Comparison of ENCODE assay signal across 8 mouse cellular contexts in the genomic region with DNA sequence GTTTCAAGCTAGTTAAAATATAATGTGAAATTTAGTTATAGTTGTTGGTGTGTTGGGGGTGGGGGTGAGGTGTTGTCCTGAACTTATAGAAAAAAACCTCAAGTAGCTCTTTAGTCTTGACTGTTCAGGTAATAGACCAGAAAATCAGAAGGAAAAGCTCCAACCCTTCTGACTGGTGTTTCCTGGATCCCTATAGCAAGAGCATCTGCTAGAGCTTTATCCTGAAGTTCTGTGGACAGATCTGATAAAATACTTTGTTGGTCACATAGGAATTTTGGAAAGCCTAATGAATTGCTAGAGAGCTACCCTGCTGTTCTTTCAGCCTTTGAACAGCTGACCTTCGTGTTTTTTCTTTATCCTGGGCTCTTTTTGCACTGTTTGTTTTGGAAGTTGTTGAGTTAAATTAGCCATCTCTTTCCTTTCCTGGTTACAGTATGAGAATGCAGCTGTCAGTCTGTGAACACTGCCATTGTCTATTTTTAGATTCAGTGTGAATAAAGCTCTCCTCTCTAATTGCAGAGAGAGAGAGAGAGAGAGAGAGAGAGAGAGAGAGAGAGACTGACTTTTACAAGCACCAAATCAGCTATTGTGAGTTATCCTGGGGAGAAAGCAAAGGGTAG. TPM values are rescaled to one million over a fixed set of nuclear protein-coding genes. Genes with fewer than 3 reads are reported as not detected.
DNase-seq lines count a peak whose midpoint lies in the region; ATAC-seq and TF ChIP-seq lines count a peak whose summit lies in the region.

No protein-coding gene starts in this region.

- H3K27ac ChIP-seq in liver, adult 2 months (replicated peaks; ENCODE audit: insufficient read depth, low read depth, low read length), result no peak overlapping the region
- 0 out of 2 replicates have a peak overlapping the region, but pooled peaks have one; percentile 17 for H3K27ac ChIP-seq in embryonic facial prominence, embryonic 12.5 days
- peak overlapping the region; percentile 77 for H3K27ac ChIP-seq in heart, postnatal 0 days (ENCODE audit: low read depth)
- H3K27ac ChIP-seq in neural tube, embryonic 14.5 days (ENCODE audit: low read depth, low read length), result no peak overlapping the region
- no peak overlapping the region for H3K27ac ChIP-seq in kidney, adult 2 months (ENCODE audit: insufficient read depth, low read depth, low read length)
- H3K27ac ChIP-seq in gastrocnemius, adult 2 months, result no peak overlapping the region; the same call in 1 of the 2 replicates

- H3K79me2 ChIP-seq in liver, adult 2 months (ENCODE audit: control insufficient read depth, insufficient read depth, low read length), result no peaks in the 10 kb centered on the region

- no peak for TF ChIP-seq CTCF in liver, adult 2 months (IDR thresholded peaks at IDR 0.05; ENCODE audit: low read depth, low read length)
- TF ChIP-seq CTCF in heart, postnatal 0 days (IDR thresholded peaks at IDR 0.05; ENCODE audit: low read depth), result no peak
- TF ChIP-seq CTCF in kidney, adult 2 months (conservative IDR thresholded peaks at IDR 0.05; ENCODE audit: insufficient read depth, insufficient read length, low read depth, low read length), result no peak
- TF ChIP-seq CTCF in gastrocnemius, adult 2 months (IDR thresholded peaks at IDR 0.05), result no peak

- ATAC-seq in embryonic facial prominence, embryonic 12.5 days (ENCODE audit: insufficient number of reproducible peaks, insufficient read depth, low FRiP score, low TSS enrichment), result no peak
- ATAC-seq in heart, postnatal 0 days (ENCODE audit: insufficient read depth, low read depth), result peak; percentile 67
- peak; percentile 52 for ATAC-seq in neural tube, embryonic 14.5 days (ENCODE audit: low read depth)

- no peak; the same call in 1 of the 2 replicates for TF ChIP-seq EP300 in heart, postnatal 0 days (IDR thresholded peaks at IDR 0.05; ENCODE audit: low read depth)

- peak; percentile 1 for DNase-seq in liver, adult 2 months (ENCODE audit: extremely low read depth, low read depth, low spot score)
- no peak for DNase-seq in liver
- DNase-seq in heart, postnatal 0 days (ENCODE audit: low spot score), result peak; percentile 79
- no peak for DNase-seq in urinary bladder, adult 18-20 months (ENCODE audit: low spot score in 2 of 2)
- DNase-seq in kidney, adult 2 months, result no peak
- no peak for DNase-seq in gastrocnemius, adult 2 months

- WGBS in liver, adult 2 months, result 8% methylated on average over 1 of the region's 1 CpGs
- 15% methylated on average over 1 of the region's 1 CpGs for WGBS in embryonic facial prominence, embryonic 12.5 days
- WGBS in heart, postnatal 0 days, result 7% methylated on average over 1 of the region's 1 CpGs
- 0% methylated on average over 1 of the region's 1 CpGs for WGBS in neural tube, embryonic 14.5 days
- WGBS in kidney, adult 2 months, result 8% methylated on average over 1 of the region's 1 CpGs

- H3K27me3 ChIP-seq in liver, adult 2 months (ENCODE audit: control insufficient read depth, insufficient read depth, low read length), result no peaks in the 10 kb centered on the region
- no peaks in the 10 kb centered on the region for H3K27me3 ChIP-seq in embryonic facial prominence, embryonic 12.5 days
- no peaks in the 10 kb centered on the region for H3K27me3 ChIP-seq in heart, postnatal 0 days (ENCODE audit: control insufficient read depth, insufficient read depth, low read length)
- H3K27me3 ChIP-seq in neural tube, embryonic 14.5 days (ENCODE audit: control insufficient read depth, insufficient read depth, low read length), result no peaks in the 10 kb centered on the region
- no peaks in the 10 kb centered on the region for H3K27me3 ChIP-seq in kidney, adult 2 months (replicated peaks; ENCODE audit: control insufficient read depth, insufficient read depth, low read length)

- intact Hi-C loops in gastrocnemius, adult 2 months (cut with DNase I), result loop anchor here (5.0 kb wide), 1 partner anchor 44 kb away; no protein-coding TSS in a partner anchor

- H3K9ac ChIP-seq in liver, adult 2 months (ENCODE audit: low read depth, low read length), result no peak overlapping the region
- no peak overlapping the region for H3K9ac ChIP-seq in embryonic facial prominence, embryonic 12.5 days
- H3K9ac ChIP-seq in heart, postnatal 0 days (replicated peaks; ENCODE audit: low read depth, low read length), result no peak overlapping the region
- H3K9ac ChIP-seq in neural tube, embryonic 14.5 days (replicated peaks; ENCODE audit: low read depth, low read length), result no peak overlapping the region

- H3K9me3 ChIP-seq in embryonic facial prominence, embryonic 12.5 days, result no peaks in the 10 kb centered on the region
- no peaks in the 10 kb centered on the region for H3K9me3 ChIP-seq in heart, postnatal 0 days (replicated peaks; ENCODE audit: control insufficient read depth, low read length)
- no peaks in the 10 kb centered on the region for H3K9me3 ChIP-seq in neural tube, embryonic 14.5 days (ENCODE audit: control insufficient read depth, low read length)

- TF ChIP-seq POLR2A in liver, adult 2 months (IDR thresholded peaks at IDR 0.05; ENCODE audit: extremely low read depth, insufficient read depth, low read length), result no peak
- TF ChIP-seq POLR2A in kidney, adult 2 months (IDR thresholded peaks at IDR 0.05; ENCODE audit: low read depth, low read length), result no peak

- H3K4me1 ChIP-seq in liver, adult 2 months (ENCODE audit: control insufficient read depth, insufficient read depth, low read length), result no peaks in the 10 kb centered on the region; the same call in 1 of the 2 replicates
- peaks cover 14% of the 10 kb centered on the region for H3K4me1 ChIP-seq in embryonic facial prominence, embryonic 12.5 days
- peaks cover 19% of the 10 kb centered on the region for H3K4me1 ChIP-seq in heart, postnatal 0 days (ENCODE audit: control insufficient read depth, insufficient read depth)
- no peaks in the 10 kb centered on the region; the same call in 1 of the 2 replicates for H3K4me1 ChIP-seq in neural tube, embryonic 14.5 days (ENCODE audit: control insufficient read depth, insufficient read depth, low read length)
- H3K4me1 ChIP-seq in kidney, adult 2 months (ENCODE audit: control insufficient read depth, insufficient read depth, low read length), result peaks cover 8% of the 10 kb centered on the region

- H3K4me2 ChIP-seq in embryonic facial prominence, embryonic 12.5 days (replicated peaks), result no peak overlapping the region
- H3K4me2 ChIP-seq in heart, postnatal 0 days (ENCODE audit: low read depth, low read length), result peak overlapping the region; percentile 38; the same call in 1 of the 2 replicates
- no peak overlapping the region for H3K4me2 ChIP-seq in neural tube, embryonic 14.5 days (ENCODE audit: low read depth, low read length)

- H3K4me3 ChIP-seq in liver, adult 2 months (ENCODE audit: insufficient read depth, low read depth, low read length), result no peak overlapping the region
- H3K4me3 ChIP-seq in embryonic facial prominence, embryonic 12.5 days, result no peak overlapping the region
- no peak overlapping the region for H3K4me3 ChIP-seq in heart, postnatal 0 days (ENCODE audit: low read depth, low read length)
- no peak overlapping the region for H3K4me3 ChIP-seq in neural tube, embryonic 14.5 days (ENCODE audit: low read depth, low read length)
- H3K4me3 ChIP-seq in kidney, adult 2 months (ENCODE audit: insufficient read depth, low read depth, low read length), result no peak overlapping the region
- no peak overlapping the region for H3K4me3 ChIP-seq in gastrocnemius, adult 2 months

- no peaks in the 10 kb centered on the region for H3K36me3 ChIP-seq in liver, adult 2 months (ENCODE audit: control insufficient read depth, insufficient read depth, low read length)
- H3K36me3 ChIP-seq in embryonic facial prominence, embryonic 12.5 days, result 0 out of 2 replicates have a peak, but pooled peaks cover 4% of the 10 kb centered on the region
- H3K36me3 ChIP-seq in heart, postnatal 0 days (replicated peaks; ENCODE audit: control insufficient read depth, insufficient read depth, low read length), result no peaks in the 10 kb centered on the region
- H3K36me3 ChIP-seq in neural tube, embryonic 14.5 days (ENCODE audit: control insufficient read depth, insufficient read depth, low read length), result no peaks in the 10 kb centered on the region
- no peaks in the 10 kb centered on the region; the same call in 1 of the 2 replicates for H3K36me3 ChIP-seq in kidney, adult 2 months (ENCODE audit: control insufficient read depth, insufficient read depth, low read length)

RNA-seq across cellular contexts. Expression of a gene that starts 46.4 kb away (rescaled TPM):
- total RNA-seq in liver, adult 2 months (2014; rRNA removed), result 5.9 and 6.5 TPM in 2 replicates
- 0.92 and 1.6 TPM in 2 replicates for polyA plus RNA-seq in liver, adult 2 months (2012; rRNA removed)
- 148 and 164 TPM in 2 replicates for polyA plus RNA-seq in embryonic facial prominence, embryonic 12.5 days (2016; fragmentation: Nextera tagmentation; extraction: Ambion mirVana)
- total RNA-seq in heart, postnatal 0 days (2014; rRNA removed; ENCODE audit: low replicate concordance), result 95.1 and 105 TPM in 2 replicates
- polyA plus RNA-seq in heart, postnatal 0 days (2015; fragmentation: Nextera tagmentation; extraction: Ambion mirVana), result 99.4 and 106 TPM in 2 replicates
- polyA plus RNA-seq in neural tube, embryonic 14.5 days (2014; fragmentation: Nextera tagmentation; extraction: Ambion mirVana), result 57.5 and 93.5 TPM in 2 replicates
- polyA plus RNA-seq in kidney, adult 2 months (2012; rRNA removed), result 70.4 and 85.6 TPM in 2 replicates
- 10 to 100 TPM; 21.0 to 24.3 TPM for total RNA-seq in gastrocnemius, adult 2 months (2021)

Comparison
In these comparisons a context has a peak if more than half of its experiments do, and no peak if none do; other contexts are left out.
1. DNase-seq: peak in liver, adult 2 months (single experiment) and heart, postnatal 0 days (single experiment); none in liver (single experiment), urinary bladder, adult 18-20 months (0 of 2), kidney, adult 2 months (single experiment) and gastrocnemius, adult 2 months (single experiment).
2. H3K27ac ChIP-seq: peak in embryonic facial prominence, embryonic 12.5 days (single experiment) and heart, postnatal 0 days (single experiment); none in liver, adult 2 months (single experiment), neural tube, embryonic 14.5 days (single experiment), kidney, adult 2 months (single experiment) and gastrocnemius, adult 2 months (single experiment).
3. RNA of a gene that starts 46.4 kb away (polyA plus RNA-seq): 148 to 164 TPM in embryonic facial prominence, embryonic 12.5 days, 99.4 to 106 TPM in heart, postnatal 0 days, 70.4 to 85.6 TPM in kidney, adult 2 months and 57.5 to 93.5 TPM in neural tube, embryonic 14.5 days; 0.92 to 1.6 TPM in liver, adult 2 months; every median in the first group is over 10 times any median in the second.